Mouse (Mus musculus) ES-E14 (cell line): ENCODE measurements around the gene Krba1.

Experiments used
- CHD2 ChIP-seq: IDR thresholded peaks from 2 replicates; pipeline ENCODE4 v1.6.1; 2014; ENCODE audit warnings: mild to moderate bottlenecking, low read depth, low read length, inconsistent platforms
- HCFC1 ChIP-seq: IDR thresholded peaks from 2 replicates; pipeline ENCODE4 v1.6.1; 2012; ENCODE audit warnings: low read length, inconsistent platforms, borderline replicate concordance; ENCODE audit not compliant: insufficient read depth
- ZC3H11A ChIP-seq: IDR thresholded peaks from 2 replicates; pipeline ENCODE4 v1.6.1; 2012; ENCODE audit warnings: low read depth, mild to moderate bottlenecking, inconsistent platforms, low read length, borderline replicate concordance
- ZNF384 ChIP-seq: IDR thresholded peaks from 2 replicates; pipeline ENCODE4 v1.6.1; 2012; ENCODE audit warnings: low read depth, low read length, inconsistent platforms

GRCm38 (mm10) chr6:48447929-48448328, 52.5 kb downstream of the Krba1 start, which contains the start of gene Sspo:
- TF ChIP-seq HCFC1 (no peak), ZC3H11A (no peak), ZNF384 (no peak), CHD2 (no peak)
